Mouse (Mus musculus): ENCODE data around the gene Kat2b. TPM values are rescaled to one million over a fixed set of nuclear protein-coding genes. Genes with fewer than 3 reads are reported as not detected.
"Not testable (repeated sequence)": the region's sequence is repeated elsewhere in the genome, so short reads cannot be mapped to it uniquely, and the experiment has no call there.

Kat2b gene
- polyA plus RNA-seq, 1 experiment from 2014 or later = 2.6 TPM

DNA sequence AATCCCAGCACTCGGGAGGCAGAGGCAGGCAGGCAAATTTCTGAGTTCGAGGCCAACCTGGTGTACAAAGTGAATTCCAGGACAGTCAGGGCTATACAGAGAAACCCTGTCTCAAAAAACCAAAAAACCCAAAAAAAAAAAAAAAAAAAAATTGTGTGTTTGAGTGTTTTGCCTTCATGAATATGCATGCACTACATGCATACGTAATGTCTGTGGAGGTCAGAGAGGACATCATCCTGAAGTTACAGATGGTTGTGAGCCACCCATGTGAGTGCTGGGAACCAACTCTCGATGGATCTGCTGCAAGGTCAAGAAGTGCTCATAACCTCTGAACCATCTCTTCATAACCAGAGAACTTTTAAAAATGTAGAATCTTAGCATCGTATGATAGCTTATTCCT lies 25.2 kb downstream of the Kat2b start:
- H3K4me3 ChIP-seq = no peak overlapping the region

GRCm38 (mm10) chr17:53594590-53594989 lies 27.9 kb downstream of the Kat2b start:
- Histone ChIP-seq H3K27ac (replicated peaks) (no peak overlapping the region), H3K4me3 (no peak overlapping the region), H3K27me3 (ENCODE audit: low read depth, poor library complexity, severe bottlenecking) (no peaks in the 10 kb centered on the region), H3K9me3 (replicated peaks) (no peaks in the 10 kb centered on the region), H3K4me1 (peaks cover 17% of the 10 kb centered on the region), H3K36me3 (no peaks in the 10 kb centered on the region)
- 92% methylated on average over 4 of the region's 4 CpGs for WGBS
- no peak for DNase-seq (ENCODE audit: low spot score)

More for the DNA sequence above, 25.2 kb downstream of the Kat2b start:
- WGBS = 93% methylated on average over 5 of the region's 5 CpGs
- Histone ChIP-seq H3K9me3 (replicated peaks) (no peaks in the 10 kb centered on the region), H3K27me3 (ENCODE audit: low read depth, poor library complexity, severe bottlenecking) (no peaks in the 10 kb centered on the region), H3K27ac (replicated peaks) (no peak overlapping the region), H3K36me3 (no peaks in the 10 kb centered on the region), H3K4me1 (peaks cover 19% of the 10 kb centered on the region)
- DNase-seq (ENCODE audit: low spot score) = no peak

- WGBS = 88% methylated on average over 8 of the region's 8 CpGs
- Histone ChIP-seq H3K9me3 (replicated peaks) (no peaks in the 10 kb centered on the region), H3K36me3 (no peaks in the 10 kb centered on the region), H3K4me1 (peaks cover 17% of the 10 kb centered on the region), H3K4me3 (no peak overlapping the region), H3K27ac (replicated peaks) (peak overlapping the region; percentile 52; the same call in 1 of the 2 replicates), H3K27me3 (ENCODE audit: low read depth, poor library complexity, severe bottlenecking) (no peaks in the 10 kb centered on the region)
- DNase-seq (ENCODE audit: low spot score) = no peak
Observed at GRCm38 (mm10) chr17:53595527-53595926, 28.9 kb downstream of the Kat2b start.

- Histone ChIP-seq H3K36me3 (no peaks in the 10 kb centered on the region), H3K27ac (replicated peaks) (peak overlapping the region; percentile 52), H3K4me3 (no peak overlapping the region), H3K9me3 (replicated peaks) (no peaks in the 10 kb centered on the region), H3K4me1 (peaks cover 17% of the 10 kb centered on the region), H3K27me3 (ENCODE audit: low read depth, poor library complexity, severe bottlenecking) (no peaks in the 10 kb centered on the region)
- DNase-seq (ENCODE audit: low spot score) = peak; percentile 49
- 39% methylated on average over 3 of the region's 3 CpGs for WGBS
Observed at GRCm38 (mm10) chr17:53596314-53596882, 29.7 kb downstream of the Kat2b start.

DNA sequence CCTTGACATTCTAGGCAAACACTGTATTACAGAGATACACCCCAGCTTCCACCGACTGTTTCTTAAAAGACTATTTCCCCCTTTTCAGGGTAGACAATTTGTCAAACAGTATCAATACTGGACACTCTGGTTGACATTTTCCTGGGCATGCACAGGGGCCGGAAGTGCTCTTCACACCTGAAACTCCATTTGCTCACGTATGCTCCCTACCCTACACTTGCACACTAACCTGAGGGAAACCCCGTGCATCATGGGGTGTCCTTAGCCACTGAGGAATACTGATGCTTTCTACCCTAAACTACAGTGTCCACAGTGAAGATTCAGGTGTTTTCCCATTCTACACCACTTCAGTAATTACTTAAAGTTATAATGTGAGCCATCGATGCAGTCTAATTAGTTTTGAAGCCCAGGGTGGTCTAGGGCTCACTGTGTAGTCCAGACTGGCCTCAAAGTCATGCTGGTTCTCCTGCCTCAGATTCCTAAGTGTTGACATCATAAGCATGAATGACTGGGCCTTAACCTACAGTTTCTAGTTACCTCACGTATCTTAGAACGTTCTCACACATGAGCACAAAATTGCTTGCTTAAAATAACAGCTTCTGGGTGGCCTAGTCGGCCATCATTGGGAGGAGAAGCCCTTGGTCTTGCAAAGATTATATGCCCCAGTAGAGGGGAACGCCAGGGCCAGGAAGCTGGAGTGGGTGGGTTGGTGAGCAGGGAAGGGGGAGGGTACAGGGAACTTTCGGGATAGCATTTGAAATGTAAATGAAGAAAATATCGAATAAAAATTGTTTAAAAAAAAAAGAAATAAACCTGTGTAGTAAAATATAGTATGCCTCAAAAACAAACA lies 30.5 kb downstream of the Kat2b start:
- WGBS = 83% methylated on average over 11 of the region's 11 CpGs
- no peaks in the 10 kb centered on the region for H3K36me3 ChIP-seq
- no peaks in the 10 kb centered on the region for H3K27me3 ChIP-seq (ENCODE audit: low read depth, poor library complexity, severe bottlenecking)
- no peak overlapping the region for H3K27ac ChIP-seq (replicated peaks)
- H3K9me3 ChIP-seq (replicated peaks) = no peaks in the 10 kb centered on the region
- H3K4me3 ChIP-seq = no peak overlapping the region
- no peak for DNase-seq (ENCODE audit: low spot score)
- H3K4me1 ChIP-seq = peaks cover 17% of the 10 kb centered on the region

DNA sequence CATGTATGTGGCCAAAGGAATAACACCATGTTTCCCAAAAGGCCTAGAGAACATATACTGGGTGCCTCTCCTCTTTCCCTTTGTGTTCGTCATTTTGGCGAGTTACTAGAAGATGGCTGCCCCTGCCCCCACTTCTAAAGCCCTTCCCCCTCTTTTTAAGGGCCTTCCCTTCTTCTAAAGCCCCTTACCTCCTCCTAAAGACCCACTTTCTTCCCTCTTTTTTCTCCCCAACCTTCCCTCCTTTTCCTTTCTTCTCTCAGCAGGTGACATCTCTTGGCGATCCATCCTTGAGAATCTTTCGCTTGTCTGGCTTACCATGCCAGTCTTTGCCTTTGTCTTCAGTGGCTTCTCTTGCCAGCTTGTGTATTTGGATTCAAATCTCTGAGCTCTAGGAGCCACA lies 31.9 kb downstream of the Kat2b start:
- no peak for DNase-seq (ENCODE audit: low spot score)
- H3K4me3 ChIP-seq = no peak overlapping the region
- H3K27ac ChIP-seq (replicated peaks) = no peak overlapping the region
- no peaks in the 10 kb centered on the region for H3K9me3 ChIP-seq (replicated peaks)
- no peaks in the 10 kb centered on the region for H3K27me3 ChIP-seq (ENCODE audit: low read depth, poor library complexity, severe bottlenecking)
- peaks cover 17% of the 10 kb centered on the region for H3K4me1 ChIP-seq
- WGBS = 87% methylated on average over 4 of the region's 4 CpGs
- no peaks in the 10 kb centered on the region for H3K36me3 ChIP-seq

- H3K4me1 ChIP-seq; H3K27me3 ChIP-seq (ENCODE audit: low read depth, poor library complexity, severe bottlenecking); H3K27ac ChIP-seq (replicated peaks); H3K4me3 ChIP-seq; H3K9me3 ChIP-seq (replicated peaks); DNase-seq (ENCODE audit: low spot score); H3K36me3 ChIP-seq: not testable (repeated sequence)
- WGBS = no CpG with 5 or more reads among the region's 7 CpGs
Observed at GRCm38 (mm10) chr17:53603236-53603635, 36.6 kb downstream of the Kat2b start.

DNA sequence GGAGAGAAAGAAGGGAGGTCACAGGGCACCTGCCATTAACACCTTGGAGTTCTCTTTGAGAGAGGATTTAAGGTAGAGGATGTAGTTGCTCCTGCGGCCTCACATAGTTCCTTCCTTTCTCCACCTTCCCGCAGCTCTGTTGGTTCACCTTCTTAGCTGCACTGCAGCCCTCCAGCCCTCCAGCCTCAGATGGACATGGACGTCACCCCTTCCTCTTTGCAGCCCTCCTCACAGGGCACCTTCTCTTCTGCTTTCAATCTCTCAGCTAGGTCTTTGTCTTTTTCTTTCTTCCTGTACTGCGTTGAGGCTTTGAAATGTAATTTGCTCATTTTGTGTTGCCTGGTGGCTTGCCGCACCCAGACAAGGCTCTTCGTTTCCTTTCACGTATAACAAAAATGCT lies 39.4 kb downstream of the Kat2b start:
- WGBS = no CpG with 5 or more reads among the region's 7 CpGs

GRCm38 (mm10) chr17:53608924-53609323 lies 42.3 kb downstream of the Kat2b start:
- not testable (repeated sequence) for DNase-seq (ENCODE audit: low spot score); H3K4me1 ChIP-seq; H3K27me3 ChIP-seq (ENCODE audit: low read depth, poor library complexity, severe bottlenecking); H3K27ac ChIP-seq (replicated peaks); H3K4me3 ChIP-seq; H3K9me3 ChIP-seq (replicated peaks)
- peaks cover 16% of the 10 kb centered on the region for H3K36me3 ChIP-seq
- WGBS = no CpG with 5 or more reads among the region's 7 CpGs

More for the DNA sequence above, 39.4 kb downstream of the Kat2b start:
- not testable (repeated sequence) for H3K27me3 ChIP-seq (ENCODE audit: low read depth, poor library complexity, severe bottlenecking); H3K9me3 ChIP-seq (replicated peaks); H3K4me3 ChIP-seq; H3K27ac ChIP-seq (replicated peaks); H3K4me1 ChIP-seq; H3K36me3 ChIP-seq; DNase-seq (ENCODE audit: low spot score)

GRCm38 (mm10) chr17:53617295-53617957 lies 50.8 kb downstream of the Kat2b start:
- no peak overlapping the region for H3K27ac ChIP-seq (replicated peaks)
- no peaks in the 10 kb centered on the region for H3K27me3 ChIP-seq (ENCODE audit: low read depth, poor library complexity, severe bottlenecking)
- no peak overlapping the region for H3K4me3 ChIP-seq
- no peaks in the 10 kb centered on the region for H3K4me1 ChIP-seq
- peaks cover 12% of the 10 kb centered on the region for H3K36me3 ChIP-seq
- no peak for DNase-seq (ENCODE audit: low spot score)
- 92% methylated on average over 6 of the region's 6 CpGs for WGBS
- H3K9me3 ChIP-seq (replicated peaks) = no peaks in the 10 kb centered on the region

- 95% methylated on average over 7 of the region's 7 CpGs for WGBS
- no peak overlapping the region for H3K4me3 ChIP-seq
- DNase-seq (ENCODE audit: low spot score) = no peak
- no peaks in the 10 kb centered on the region for H3K4me1 ChIP-seq
- no peaks in the 10 kb centered on the region for H3K27me3 ChIP-seq (ENCODE audit: low read depth, poor library complexity, severe bottlenecking)
- no peak overlapping the region for H3K27ac ChIP-seq (replicated peaks)
- peaks cover 9% of the 10 kb centered on the region for H3K36me3 ChIP-seq
- H3K9me3 ChIP-seq (replicated peaks) = no peaks in the 10 kb centered on the region
Observed at GRCm38 (mm10) chr17:53618369-53618768, 51.7 kb downstream of the Kat2b start.

GRCm38 (mm10) chr17:53619391-53619790 lies 52.7 kb downstream of the Kat2b start:
- H3K27me3 ChIP-seq (ENCODE audit: low read depth, poor library complexity, severe bottlenecking) = no peaks in the 10 kb centered on the region
- H3K9me3 ChIP-seq (replicated peaks) = no peaks in the 10 kb centered on the region
- H3K36me3 ChIP-seq = peaks cover 5% of the 10 kb centered on the region; the same call in 1 of the 2 replicates
- no peak overlapping the region for H3K4me3 ChIP-seq
- no peaks in the 10 kb centered on the region for H3K4me1 ChIP-seq
- no peak overlapping the region for H3K27ac ChIP-seq (replicated peaks)
- no peak for DNase-seq (ENCODE audit: low spot score)

DNA sequence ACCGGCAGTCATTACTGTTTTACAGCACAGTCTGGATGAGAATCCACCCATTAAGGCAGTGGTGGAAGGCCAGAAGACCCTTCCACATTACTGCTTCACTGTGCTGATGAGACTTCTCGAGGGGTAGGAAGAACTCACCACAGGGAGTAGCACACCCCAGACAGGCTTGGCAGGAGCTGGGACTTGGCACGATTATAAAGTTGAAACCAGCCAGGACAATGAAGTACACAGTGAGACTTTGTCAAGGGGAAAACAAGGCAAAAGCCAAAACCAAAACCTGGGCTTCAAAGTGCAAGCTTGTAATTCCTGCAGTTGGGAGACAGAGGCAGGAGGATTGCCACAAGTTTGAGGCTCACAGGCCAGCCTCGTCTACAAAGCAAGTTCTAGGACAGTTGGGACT lies 54.0 kb downstream of the Kat2b start:
- no peak overlapping the region for H3K4me3 ChIP-seq
- H3K36me3 ChIP-seq = peaks cover 8% of the 10 kb centered on the region
- WGBS = 88% methylated on average over 4 of the region's 4 CpGs
- H3K27ac ChIP-seq (replicated peaks) = no peak overlapping the region
- no peaks in the 10 kb centered on the region for H3K9me3 ChIP-seq (replicated peaks)
- H3K27me3 ChIP-seq (ENCODE audit: low read depth, poor library complexity, severe bottlenecking) = no peaks in the 10 kb centered on the region
- H3K4me1 ChIP-seq = no peaks in the 10 kb centered on the region
- no peak for DNase-seq (ENCODE audit: low spot score)
